Mouse (Mus musculus): ENCODE measurements around the gene Fam81a.

DNA sequence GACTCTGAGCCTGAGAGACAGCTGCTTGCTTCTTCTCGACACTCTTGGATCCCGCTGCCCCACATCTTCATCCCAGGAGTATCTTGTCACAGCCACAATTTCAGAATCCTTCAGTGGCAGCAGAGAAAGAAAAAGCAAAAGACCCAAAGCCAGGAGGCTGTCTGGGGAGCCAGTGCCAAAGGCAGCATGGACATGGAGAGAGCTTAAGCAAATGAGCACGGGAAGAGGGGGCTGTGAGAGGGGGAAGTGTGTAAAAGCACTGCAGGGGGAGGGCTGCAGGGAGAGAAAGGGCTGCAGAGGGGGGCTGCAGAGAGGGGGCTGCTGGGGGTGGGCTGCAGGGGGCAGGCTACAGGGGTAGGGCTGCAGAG lies 93.0 kb downstream of the Fam81a start:
- TF ChIP-seq GABPA (IDR thresholded peaks at IDR 0.05; ENCODE audit: insufficient replicate concordance, low read depth, low read length): no peak
- TF ChIP-seq CHD2 (IDR thresholded peaks at IDR 0.05; ENCODE audit: low read length): no peak
- no peak for TF ChIP-seq NELFE (IDR thresholded peaks at IDR 0.05; ENCODE audit: low read depth, low read length)
- no peak for TF ChIP-seq ETS1 (conservative IDR thresholded peaks at IDR 0.05; ENCODE audit: low read depth, low read length)
